Mouse (Mus musculus): ENCODE measurements at regions not wholly inside any gene's neighbourhood (a gene's known extent, or its start where the extent isn't known, plus 50 kb on each side); places are given as distances from the start of the nearest gene placed in this dataset.

- TF ChIP-seq CTCF (conservative IDR thresholded peaks at IDR 0.05; ENCODE audit: insufficient read depth, insufficient read length, low read depth, low read length) (no peak), POLR2A (IDR thresholded peaks at IDR 0.05; ENCODE audit: low read depth, low read length) (no peak)
Observed at GRCm38 (mm10) chr6:88981544-88981943, 79.5 kb downstream of the Tpra1 start.

Data from kidney, adult 2 months (tissue).